Mouse (Mus musculus): Measurements from ENCODE around the gene Rab4b.

The Rab4b gene

DNA sequence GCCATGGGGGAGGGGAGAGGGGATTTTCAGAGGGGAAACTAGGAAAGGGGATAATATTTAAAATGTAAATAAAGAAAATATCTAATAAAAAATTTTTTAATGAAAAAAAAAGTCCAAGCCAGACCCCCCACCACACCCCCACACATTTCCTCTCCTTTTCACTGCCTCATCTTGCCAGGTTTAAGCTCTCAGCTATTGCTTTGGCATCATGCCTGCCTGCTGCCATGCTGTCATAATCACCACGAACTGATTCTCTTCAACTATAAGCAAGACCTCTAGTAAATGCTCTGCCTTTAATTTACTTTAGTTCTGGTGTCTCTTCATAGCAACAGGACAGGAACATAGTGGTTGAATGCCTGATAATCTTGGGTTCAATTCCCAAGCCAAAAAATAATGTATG is 3.8 kb upstream of the Rab4b start:
- no peak for DNase-seq

DNA sequence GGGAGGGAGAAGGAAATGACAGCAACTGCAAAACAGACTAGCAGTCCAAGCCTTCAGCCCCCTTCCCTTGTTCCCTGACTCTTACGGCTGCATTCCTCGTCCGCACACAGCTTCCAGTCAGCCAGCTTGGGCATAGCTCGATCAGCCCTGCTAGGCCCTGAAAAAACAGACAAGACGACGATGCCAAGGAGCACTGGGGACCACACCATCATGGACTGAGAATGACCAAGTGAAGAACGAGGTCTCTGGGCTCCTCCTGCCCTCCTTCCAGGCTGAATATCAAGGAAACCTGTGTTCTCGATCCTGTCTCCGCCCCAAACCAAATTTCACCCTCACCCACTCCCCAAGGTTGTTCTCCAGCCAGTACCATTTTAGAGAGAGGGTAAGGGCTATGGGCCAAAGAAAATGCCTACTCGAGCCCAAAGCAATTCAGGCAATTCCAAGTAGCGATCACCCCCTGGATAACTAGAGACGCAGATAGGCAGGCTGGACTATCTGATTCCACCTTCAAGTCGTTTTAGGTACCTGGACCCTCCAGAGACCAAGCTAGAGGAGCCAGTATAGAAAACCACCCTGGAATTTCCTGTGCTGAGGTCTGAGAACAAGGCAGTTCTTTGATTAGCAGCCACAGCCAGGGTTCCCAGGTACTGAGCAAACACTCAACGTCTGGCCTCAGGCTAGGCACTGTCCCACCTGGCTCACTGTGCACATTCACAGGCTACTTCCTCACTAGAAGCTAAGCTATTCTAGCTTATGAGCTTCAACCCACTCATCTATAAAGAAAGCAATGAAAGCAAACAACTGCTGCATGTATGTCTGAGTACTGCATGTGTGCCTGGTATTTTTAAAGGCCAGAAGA is 2.4 kb upstream of the Rab4b start, which contains the start of the genes Gm21983 and Mia:
Gm21983 (minus strand) TSS at position 250 of the 859 bp plus-strand sequence.
Mia (minus strand) TSS at position 321 of the 859 bp plus-strand sequence.
- DNase-seq, result no peak

DNA sequence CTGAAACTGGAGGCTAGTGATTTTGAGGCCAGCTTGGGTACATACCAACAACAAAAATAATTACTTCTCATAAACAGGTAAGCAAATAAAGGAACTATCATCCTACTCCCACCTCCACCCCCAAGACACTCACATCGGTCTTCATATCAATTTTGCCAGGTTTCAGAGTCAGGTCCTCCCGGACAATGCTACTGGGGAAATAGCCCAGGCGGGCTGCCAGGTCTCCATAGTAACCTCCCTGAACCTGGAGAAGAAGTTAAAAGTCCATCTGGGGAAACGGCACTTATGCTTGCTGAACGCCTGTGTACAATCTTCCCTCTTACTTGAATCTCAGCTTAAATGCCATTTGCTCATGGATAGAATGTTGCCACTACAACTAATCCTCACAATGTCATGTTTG is 1.3 kb upstream of the Rab4b start:
- no peak for DNase-seq

- no peak for DNase-seq
Measured at GRCm38 (mm10) chr7:27179217-27179918, 672 bp upstream of the Rab4b start.

GRCm38 (mm10) chr7:27177942-27178323 is 763 bp downstream of the Rab4b start:
- DNase-seq, result no peak

- no peak for DNase-seq
Measured at GRCm38 (mm10) chr7:27174896-27175295, 3.8 kb downstream of the Rab4b start.

- DNase-seq, result no peak
Measured at GRCm38 (mm10) chr7:27174496-27174895, 4.2 kb downstream of the Rab4b start.

DNA sequence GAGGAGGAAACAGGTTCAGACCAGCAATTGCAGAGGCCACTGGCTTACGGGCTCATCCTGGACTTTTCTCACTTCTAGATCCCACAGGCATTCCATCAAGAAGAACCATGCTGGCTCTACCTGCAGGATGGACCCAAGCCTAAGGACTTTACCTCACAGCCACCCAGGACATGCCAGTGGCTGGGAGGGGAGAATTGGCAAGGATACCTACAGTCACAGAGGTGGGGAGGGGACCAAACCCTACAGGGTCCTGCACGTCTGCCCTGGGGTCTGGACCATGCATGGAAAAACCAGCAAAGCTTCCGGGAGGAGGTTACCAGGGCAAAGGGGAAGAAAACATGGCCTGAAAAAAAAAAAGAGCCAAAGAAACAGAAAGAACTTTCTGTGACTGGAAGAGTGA is 7.7 kb downstream of the Rab4b start:
- DNase-seq, result no peak

DNA sequence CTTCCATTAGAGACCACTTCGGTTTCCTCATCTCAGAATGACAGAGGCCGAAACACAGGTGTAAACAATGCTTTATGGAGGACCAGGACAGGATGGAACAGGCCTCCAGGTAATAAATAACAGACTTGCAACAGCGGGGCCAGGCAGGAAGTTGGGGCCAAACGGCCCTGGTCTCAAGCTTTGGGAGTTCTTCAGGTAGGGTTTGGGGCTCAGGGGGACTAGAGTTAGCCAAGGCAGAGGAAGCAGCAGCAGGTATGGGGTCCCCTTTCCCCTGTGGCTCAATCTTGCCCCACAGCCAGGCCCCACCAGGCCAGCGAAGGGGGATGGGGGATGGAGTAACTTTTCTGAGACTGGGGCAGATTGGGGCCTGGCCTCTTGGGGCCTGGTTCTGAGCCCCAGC is 10.3 kb downstream of the Rab4b start:
- DNase-seq, result no peak

DNA sequence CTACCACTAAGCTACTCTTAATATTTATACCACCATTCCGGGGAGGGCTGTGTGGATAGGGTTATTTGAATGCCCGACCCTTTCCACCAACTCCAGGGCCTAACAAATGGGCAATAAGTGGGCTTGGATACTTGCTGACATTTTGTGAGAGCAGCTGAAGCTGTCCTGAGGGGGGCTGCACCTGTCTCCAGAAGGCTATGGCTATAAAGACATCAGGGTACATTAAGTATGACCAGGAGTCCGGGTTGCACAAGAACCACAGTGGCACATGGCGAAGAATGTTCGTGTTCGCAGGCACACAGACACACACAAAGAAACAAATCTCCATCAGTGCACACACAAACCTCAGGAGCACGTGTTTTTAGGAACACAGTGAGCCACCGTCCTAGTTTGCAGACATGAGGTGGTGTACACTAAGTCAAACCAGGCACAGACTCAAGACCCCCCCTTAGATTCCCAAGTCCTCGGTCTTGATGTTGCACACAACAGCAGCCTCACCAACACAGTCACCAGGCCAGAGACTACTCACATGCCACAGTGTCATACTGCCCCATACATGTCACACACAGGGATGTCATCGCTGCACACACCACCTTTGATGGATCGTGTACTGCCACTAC is 11.1 kb downstream of the Rab4b start:
- DNase-seq, result no peak

- DNase-seq, result peak; percentile 99
Measured at GRCm38 (mm10) chr7:27166614-27167474, 11.9 kb downstream of the Rab4b start, which contains the start of gene Egln2. Gene Egln2, minus strand, starts transcription at chr7:27166802.

DNA sequence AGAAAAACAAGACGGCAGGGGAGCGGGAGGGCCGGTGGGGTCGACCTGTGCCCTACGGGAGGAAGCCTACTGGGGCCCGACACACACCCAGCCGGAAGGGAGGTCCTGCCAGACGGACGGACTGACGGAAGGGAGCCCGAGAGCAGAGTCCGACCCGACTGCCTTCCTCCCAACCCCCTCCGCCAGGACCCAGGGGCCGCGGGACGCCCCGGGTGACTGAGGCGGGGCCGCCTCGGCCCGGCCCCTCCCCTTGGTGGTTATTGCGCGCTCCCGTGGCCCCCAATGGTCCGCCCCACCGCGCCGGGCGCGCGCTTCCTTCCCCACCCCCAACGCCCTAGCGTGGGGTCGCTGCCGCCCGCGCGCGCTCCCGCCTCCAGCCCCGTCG is 12.5 kb downstream of the Rab4b start:
- DNase-seq, result peak; percentile 89

DNA sequence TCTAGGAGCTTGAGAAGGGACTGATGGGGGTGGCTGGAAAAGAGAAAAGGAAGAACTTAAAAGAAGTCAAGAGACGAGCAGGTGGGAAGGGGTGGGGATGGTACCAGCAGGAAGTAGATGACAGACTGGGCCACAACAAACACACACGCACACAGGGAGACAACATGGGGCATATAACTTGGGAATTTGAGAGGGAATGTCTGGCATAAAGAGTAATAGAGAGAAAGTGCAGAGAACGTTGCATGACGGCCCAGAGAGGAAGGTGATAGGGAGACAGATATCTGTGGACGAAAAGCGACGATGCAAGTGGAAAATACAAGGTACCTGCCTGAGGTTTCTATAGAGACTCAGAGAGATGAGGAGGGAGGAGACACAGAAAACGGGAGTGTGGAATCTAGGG is 13.0 kb downstream of the Rab4b start:
- no peak for DNase-seq

- no peak for DNase-seq
Measured at GRCm38 (mm10) chr7:27165007-27165655, 13.6 kb downstream of the Rab4b start.

DNA sequence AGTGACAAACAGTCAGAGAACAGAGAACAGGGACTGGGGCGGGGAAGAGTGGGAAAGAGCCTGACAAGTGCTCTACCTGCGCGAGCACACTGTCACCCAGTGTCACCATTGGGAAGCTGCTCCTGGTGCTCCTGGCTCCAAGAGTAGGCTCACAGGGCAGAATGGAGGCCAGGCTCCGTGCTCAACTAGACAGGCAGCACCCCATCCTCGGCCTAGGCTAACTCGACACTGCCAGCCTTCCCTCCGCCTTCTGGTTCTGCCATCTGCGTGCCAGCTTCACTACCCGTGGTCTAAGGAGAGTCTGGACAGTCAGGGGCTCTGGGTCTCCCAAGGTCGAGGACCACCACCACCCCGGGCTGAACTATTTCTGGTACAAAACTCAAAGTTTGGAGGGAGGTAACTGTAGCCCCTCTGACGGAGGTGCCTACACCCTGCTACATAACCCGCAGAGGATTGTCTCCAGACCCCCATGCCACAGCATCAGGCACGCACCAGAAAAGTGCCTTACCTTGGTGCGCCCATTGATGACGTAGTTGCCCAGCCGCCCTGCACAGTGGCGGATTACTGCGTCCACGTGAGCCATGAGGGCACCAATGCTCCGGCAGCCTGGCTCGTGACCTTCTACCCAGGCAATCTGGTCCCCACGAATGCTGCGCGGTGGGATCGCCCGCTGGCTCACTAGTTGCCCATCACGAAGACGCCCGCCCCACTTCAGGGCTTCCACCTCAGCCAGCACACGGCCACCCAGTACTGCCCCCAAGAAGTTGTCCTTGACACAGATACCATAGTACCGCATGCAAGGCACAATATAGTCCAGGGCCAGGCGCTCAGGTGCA is 14.4 kb downstream of the Rab4b start:
- DNase-seq, result no peak

DNA sequence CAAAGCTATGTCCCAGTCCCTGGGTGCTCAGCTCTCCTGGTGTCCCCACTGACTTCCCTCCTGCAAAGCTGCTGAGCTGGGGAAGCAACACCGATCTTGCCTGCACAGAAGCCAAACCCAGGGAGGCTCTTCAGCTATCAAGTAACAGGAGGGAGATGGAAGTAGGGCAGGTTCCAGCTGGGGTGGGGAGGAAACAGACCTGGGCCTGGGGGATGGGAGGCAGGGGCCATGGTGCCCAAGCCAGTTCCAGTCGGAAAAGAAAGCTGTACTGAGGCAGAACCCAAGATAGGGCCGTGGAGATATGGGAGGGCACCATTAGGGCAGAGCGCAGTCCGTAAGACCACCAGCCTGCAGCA is 15.3 kb downstream of the Rab4b start:
- DNase-seq, result no peak

DNA sequence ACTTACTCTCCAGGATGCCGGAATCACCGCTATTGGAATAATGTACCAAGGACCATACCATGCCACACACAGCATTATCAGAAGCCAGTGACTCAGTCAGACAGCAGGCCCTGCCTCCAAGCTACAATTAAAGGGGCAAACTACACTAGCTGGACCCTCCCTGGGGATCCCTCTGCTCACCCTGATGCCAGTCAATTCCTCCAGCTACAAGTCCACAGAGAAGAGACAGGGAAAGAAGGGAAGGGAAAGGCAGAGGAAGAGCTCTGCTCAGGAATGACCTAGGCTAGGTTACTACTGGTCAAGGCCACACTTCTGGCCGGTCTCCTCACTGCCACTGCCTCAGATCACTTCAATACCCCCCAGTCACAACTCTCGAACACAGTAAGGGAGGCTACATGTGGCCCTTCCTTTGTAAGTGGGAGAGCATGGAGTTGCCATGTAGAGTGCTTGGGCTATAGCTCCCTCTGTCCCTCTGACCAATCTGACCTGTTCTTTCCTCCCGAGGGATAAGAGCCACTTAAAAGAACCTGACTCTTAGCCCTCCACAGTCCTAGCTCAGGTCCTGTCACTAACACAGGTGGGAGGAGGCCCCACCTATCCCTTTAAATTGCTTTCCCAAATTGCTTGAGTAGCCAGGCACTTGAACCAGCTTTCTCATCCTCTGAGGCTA is 15.8 kb downstream of the Rab4b start:
- no peak for DNase-seq

GRCm38 (mm10) chr7:27161744-27162143 is 17.0 kb downstream of the Rab4b start:
- DNase-seq, result no peak

GRCm38 (mm10) chr7:27160921-27161320 is 17.8 kb downstream of the Rab4b start:
- DNase-seq, result no peak

GRCm38 (mm10) chr7:27159882-27160281 is 18.8 kb downstream of the Rab4b start:
- peak; percentile 85 for DNase-seq

- no peak for DNase-seq
Measured at GRCm38 (mm10) chr7:27159256-27159655, 19.4 kb downstream of the Rab4b start.

All from liver (tissue).